Mouse (Mus musculus) limb, embryonic 10.5 days (tissue): Measurements from ENCODE around the gene Baiap2. TPM values are rescaled to one million over a fixed set of nuclear protein-coding genes. Genes with fewer than 3 reads are reported as not detected.
A peak's percentile ranks its signal among the peaks of the same experiment; 100 is the strongest.

Experiments
- DNase-seq: peaks from one replicate; pipeline ENCODE4 v3.0.0-alpha.2; 2017; ENCODE audit warnings: low spot score
- H3K27ac ChIP-seq: fragments of 300-500 bp; sonication (generic); 2 replicates; pipeline ENCODE4 v1.5.1; 2016; ENCODE audit warnings: mild to moderate bottlenecking
- H3K27me3 ChIP-seq: fragments of 300-500 bp; sonication (generic); 2 replicates; pipeline ENCODE4 v1.6.1; 2016; ENCODE audit warnings: low read depth, mild to moderate bottlenecking; ENCODE audit not compliant: poor library complexity, severe bottlenecking
- H3K36me3 ChIP-seq: fragments of 300-500 bp; sonication (generic); 2 replicates; pipeline ENCODE4 v1.6.1; 2016; ENCODE audit warnings: mild to moderate bottlenecking, moderate library complexity
- H3K4me1 ChIP-seq: fragments of 300-500 bp; sonication (generic); 2 replicates; pipeline ENCODE4 v1.6.1; 2016
- H3K4me3 ChIP-seq: fragments of 300-500 bp; sonication (generic); 2 replicates; pipeline ENCODE4 v1.5.1; 2016; ENCODE audit warnings: mild to moderate bottlenecking, moderate library complexity
- H3K9me3 ChIP-seq: fragments of 300-500 bp; sonication (generic); replicated peaks from 2 replicates; pipeline ENCODE4 v1.6.1; 2016; ENCODE audit warnings: mild to moderate bottlenecking
- WGBS: fragments of 180-500 bp; shearing (Covaris S2); methylation state at CpG from one replicate; pipeline ENCODE4 v1.1.7; 2016; 5-methylcytosine and 5-hydroxymethylcytosine counted together
- polyA plus RNA-seq: library from polyadenylated mRNA; unstranded; fragments of >200 nt; fragmentation: Nextera tagmentation; extraction: Ambion mirVana; gene quantifications from 2 replicates; pipeline ENCODE4 v1.2.1, GENCODE M21; 2016

Baiap2 gene
- polyA plus RNA-seq, 1 experiment from 2014 or later: 13.8 TPM

GRCm38 (mm10) chr11:119912845-119913244 is 29.7 kb upstream of the Baiap2 start:
- Histone ChIP-seq H3K27ac (peak overlapping the region; percentile 94), H3K4me1 (peaks cover 49% of the 10 kb centered on the region), H3K36me3 (peaks cover 28% of the 10 kb centered on the region), H3K27me3 (peaks cover 9% of the 10 kb centered on the region; the same call in 1 of the 2 replicates), H3K9me3 (no peaks in the 10 kb centered on the region), H3K4me3 (peak overlapping the region; percentile 91)
- DNase-seq: no peak
- 13% methylated on average over 7 of the region's 7 CpGs for WGBS

- no peaks in the 10 kb centered on the region for H3K9me3 ChIP-seq
- peak; percentile 92 for DNase-seq
- under 1% methylated on average over 48 of the region's 48 CpGs for WGBS
- peak within 1 kb of the TSS; percentile 91 for H3K4me3 ChIP-seq
- peaks cover 34% of the 10 kb centered on the region for H3K36me3 ChIP-seq
- H3K4me1 ChIP-seq: peaks cover 49% of the 10 kb centered on the region
- peak within 1 kb of the TSS; percentile 94 for H3K27ac ChIP-seq
- H3K27me3 ChIP-seq: 0 out of 2 replicates have a peak, but pooled peaks cover 3% of the 10 kb centered on the region
Observed at GRCm38 (mm10) chr11:119913291-119913934, 29.1 kb upstream of the Baiap2 start, which contains the start of gene Chmp6. Gene Chmp6 (plus strand): TSS chr11:119913441.

GRCm38 (mm10) chr11:119913935-119914314 is 28.6 kb upstream of the Baiap2 start:
- H3K4me1 ChIP-seq: peaks cover 48% of the 10 kb centered on the region
- peak overlapping the region; percentile 91 for H3K4me3 ChIP-seq
- DNase-seq: no peak

GRCm38 (mm10) chr11:119914381-119914780 is 28.2 kb upstream of the Baiap2 start:
- Histone ChIP-seq H3K36me3 (peaks cover 43% of the 10 kb centered on the region), H3K4me3 (peak overlapping the region; percentile 91), H3K9me3 (no peaks in the 10 kb centered on the region), H3K27me3 (no peaks in the 10 kb centered on the region), H3K4me1 (peaks cover 44% of the 10 kb centered on the region), H3K27ac (peak overlapping the region; percentile 94)
- no peak for DNase-seq
- WGBS: 25% methylated on average over 4 of the region's 4 CpGs

More at GRCm38 (mm10) chr11:119913935-119914314, 28.6 kb upstream of the Baiap2 start:
- whole genome bisulfite sequencing: under 1% methylated on average over 26 of the region's 26 CpGs
- Histone ChIP-seq H3K27me3 (no peaks in the 10 kb centered on the region), H3K9me3 (no peaks in the 10 kb centered on the region), H3K27ac (peak overlapping the region; percentile 94), H3K36me3 (peaks cover 39% of the 10 kb centered on the region)

- no peaks in the 10 kb centered on the region for H3K27me3 ChIP-seq
- peak overlapping the region; percentile 91; the same call in 1 of the 2 replicates for H3K4me3 ChIP-seq
- no peaks in the 10 kb centered on the region for H3K9me3 ChIP-seq
- H3K36me3 ChIP-seq: peaks cover 56% of the 10 kb centered on the region
- peak overlapping the region; percentile 27; the same call in 1 of the 2 replicates for H3K27ac ChIP-seq
- no peak for DNase-seq
- WGBS: 86% methylated on average over 9 of the region's 9 CpGs
- peaks cover 36% of the 10 kb centered on the region for H3K4me1 ChIP-seq
Observed at GRCm38 (mm10) chr11:119915666-119916065, 26.9 kb upstream of the Baiap2 start.

- Histone ChIP-seq H3K4me3 (no peak overlapping the region), H3K27me3 (no peaks in the 10 kb centered on the region), H3K4me1 (peaks cover 36% of the 10 kb centered on the region), H3K27ac (no peak overlapping the region), H3K36me3 (peaks cover 57% of the 10 kb centered on the region), H3K9me3 (no peaks in the 10 kb centered on the region)
- 93% methylated on average over 15 of the region's 15 CpGs for WGBS
- DNase-seq: no peak
Observed at GRCm38 (mm10) chr11:119916102-119916790, 26.3 kb upstream of the Baiap2 start.

- peaks cover 36% of the 10 kb centered on the region for H3K4me1 ChIP-seq
- H3K36me3 ChIP-seq: peaks cover 57% of the 10 kb centered on the region
- no peak overlapping the region for H3K27ac ChIP-seq
- no peak for DNase-seq
- no peaks in the 10 kb centered on the region for H3K9me3 ChIP-seq
- no peak overlapping the region for H3K4me3 ChIP-seq
- 94% methylated on average over 21 of the region's 21 CpGs for WGBS
- no peaks in the 10 kb centered on the region for H3K27me3 ChIP-seq
Observed at GRCm38 (mm10) chr11:119916834-119917469, 25.6 kb upstream of the Baiap2 start.

GRCm38 (mm10) chr11:119918521-119918920 is 24.0 kb upstream of the Baiap2 start:
- no peaks in the 10 kb centered on the region for H3K9me3 ChIP-seq
- H3K4me1 ChIP-seq: peaks cover 21% of the 10 kb centered on the region
- H3K27ac ChIP-seq: no peak overlapping the region
- no peaks in the 10 kb centered on the region for H3K27me3 ChIP-seq
- DNase-seq: no peak
- H3K4me3 ChIP-seq: no peak overlapping the region
- 90% methylated on average over 7 of the region's 7 CpGs for WGBS
- peaks cover 57% of the 10 kb centered on the region for H3K36me3 ChIP-seq

GRCm38 (mm10) chr11:119919432-119919831 is 23.1 kb upstream of the Baiap2 start:
- Histone ChIP-seq H3K27ac (no peak overlapping the region), H3K36me3 (peaks cover 57% of the 10 kb centered on the region), H3K27me3 (no peaks in the 10 kb centered on the region), H3K9me3 (no peaks in the 10 kb centered on the region), H3K4me3 (no peak overlapping the region), H3K4me1 (peaks cover 16% of the 10 kb centered on the region)
- no peak for DNase-seq
- WGBS: 91% methylated on average over 4 of the region's 4 CpGs

- Histone ChIP-seq H3K27ac (no peak overlapping the region), H3K36me3 (peaks cover 57% of the 10 kb centered on the region), H3K4me1 (peaks cover 11% of the 10 kb centered on the region), H3K9me3 (no peaks in the 10 kb centered on the region), H3K4me3 (no peak overlapping the region), H3K27me3 (no peaks in the 10 kb centered on the region)
- DNase-seq: peak; percentile 79
- 69% methylated on average over 8 of the region's 8 CpGs for WGBS
Observed at GRCm38 (mm10) chr11:119919897-119920296, 22.7 kb upstream of the Baiap2 start.

- no peak overlapping the region for H3K27ac ChIP-seq
- DNase-seq: no peak
- peaks cover 4% of the 10 kb centered on the region for H3K4me1 ChIP-seq
- 93% methylated on average over 5 of the region's 5 CpGs for WGBS
- no peak overlapping the region for H3K4me3 ChIP-seq
- H3K36me3 ChIP-seq: peaks cover 51% of the 10 kb centered on the region
- no peaks in the 10 kb centered on the region for H3K27me3 ChIP-seq
- H3K9me3 ChIP-seq: no peaks in the 10 kb centered on the region
Observed at GRCm38 (mm10) chr11:119920668-119921067, 21.9 kb upstream of the Baiap2 start.

GRCm38 (mm10) chr11:119925176-119925575 is 17.4 kb upstream of the Baiap2 start:
- H3K27me3 ChIP-seq: no peaks in the 10 kb centered on the region
- no peaks in the 10 kb centered on the region; the same call in 1 of the 2 replicates for H3K4me1 ChIP-seq
- WGBS: 81% methylated on average over 5 of the region's 5 CpGs
- H3K36me3 ChIP-seq: peaks cover 5% of the 10 kb centered on the region
- no peak overlapping the region for H3K4me3 ChIP-seq
- DNase-seq: no peak
- no peaks in the 10 kb centered on the region for H3K9me3 ChIP-seq
- no peak overlapping the region for H3K27ac ChIP-seq

GRCm38 (mm10) chr11:119926762-119927161 is 15.8 kb upstream of the Baiap2 start:
- 79% methylated on average over 5 of the region's 5 CpGs for WGBS

More at GRCm38 (mm10) chr11:119926762-119927161, 15.8 kb upstream of the Baiap2 start:
- Histone ChIP-seq H3K36me3 (no peaks in the 10 kb centered on the region), H3K4me3 (no peak overlapping the region), H3K4me1 (peaks cover under 1% of the 10 kb centered on the region), H3K27ac (no peak overlapping the region), H3K9me3 (no peaks in the 10 kb centered on the region), H3K27me3 (no peaks in the 10 kb centered on the region)
- no peak for DNase-seq
